Mouse (Mus musculus) cerebellum, adult 8-10 months (tissue): ENCODE data around the gene Otol1.

ENCODE experiments used
- DNase-seq: peaks from one replicate; pipeline ENCODE4 v3.0.0; 2022

The Otol1 gene

DNA sequence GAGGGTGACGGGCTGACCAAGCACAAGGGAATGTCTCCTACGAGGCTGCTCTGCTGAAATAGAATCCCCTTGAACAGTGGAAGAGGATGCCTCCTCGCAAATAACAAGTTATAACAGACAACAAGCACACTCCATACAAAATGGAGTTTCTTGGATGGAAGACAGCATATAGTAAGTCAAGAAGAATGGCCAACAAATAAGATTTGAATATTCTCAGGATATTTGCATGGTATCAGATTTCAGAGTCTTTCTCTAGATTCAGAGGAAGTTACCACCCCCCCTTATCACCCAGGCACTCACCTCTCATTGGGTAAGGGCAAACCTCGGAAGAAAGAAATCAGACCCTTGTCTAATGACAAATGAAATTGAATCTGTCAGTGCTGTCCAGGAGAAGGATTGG lies at the start of gene Otol1:
Otol1 (plus strand) TSS at position 301 of the 400 bp plus-strand sequence.
- DNase-seq = no peak

DNA sequence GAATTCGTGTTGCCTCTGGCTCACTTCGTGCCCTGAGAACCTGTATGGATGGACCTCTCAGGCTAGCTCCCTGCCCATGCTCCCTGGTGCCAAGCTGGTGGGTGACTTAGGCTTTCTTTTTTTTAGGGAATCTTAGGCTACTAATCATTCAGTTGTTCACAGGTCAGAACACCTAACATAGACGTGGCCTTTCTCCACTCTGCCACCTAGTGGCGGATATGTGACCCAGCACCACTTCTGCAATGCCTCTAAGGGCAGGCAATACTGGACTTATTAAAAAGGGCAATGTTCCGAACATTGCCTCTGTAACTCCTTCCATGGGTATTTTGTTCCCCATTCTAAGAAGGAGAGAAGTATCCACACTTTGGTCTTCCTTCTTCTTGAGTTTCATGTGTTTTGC lies 45.2 kb upstream of the Otol1 start:
- peak; percentile 3 for DNase-seq

DNA sequence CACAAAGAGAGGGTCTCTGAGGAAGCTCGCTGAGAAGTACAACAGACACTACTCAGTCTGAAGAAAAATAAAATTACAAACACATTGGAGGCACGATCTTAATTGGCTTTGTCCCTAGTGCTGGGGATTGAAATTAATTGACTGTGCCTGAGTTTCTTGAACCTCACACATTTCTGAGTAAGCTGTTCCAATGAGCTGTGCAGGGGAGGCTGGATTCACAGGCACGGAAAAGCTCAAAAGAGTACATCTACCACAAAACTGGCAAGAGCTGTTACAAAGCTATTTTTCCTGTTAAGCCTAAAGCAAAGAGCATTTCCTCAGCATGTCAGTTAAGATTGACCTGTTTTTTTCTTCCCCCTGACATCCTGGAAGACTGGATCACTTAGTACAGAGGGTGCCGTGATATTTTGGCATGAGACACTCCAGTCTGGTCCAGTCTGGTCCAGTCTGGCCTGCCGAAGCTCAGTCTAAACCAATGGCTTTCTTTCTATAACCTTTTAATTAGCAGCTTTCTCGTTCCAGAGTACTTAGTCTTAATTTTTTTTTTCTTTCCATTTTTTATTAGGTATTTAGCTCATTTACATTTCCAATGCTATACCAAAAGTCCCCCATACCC lies 35.8 kb upstream of the Otol1 start:
- DNase-seq = no peak

DNA sequence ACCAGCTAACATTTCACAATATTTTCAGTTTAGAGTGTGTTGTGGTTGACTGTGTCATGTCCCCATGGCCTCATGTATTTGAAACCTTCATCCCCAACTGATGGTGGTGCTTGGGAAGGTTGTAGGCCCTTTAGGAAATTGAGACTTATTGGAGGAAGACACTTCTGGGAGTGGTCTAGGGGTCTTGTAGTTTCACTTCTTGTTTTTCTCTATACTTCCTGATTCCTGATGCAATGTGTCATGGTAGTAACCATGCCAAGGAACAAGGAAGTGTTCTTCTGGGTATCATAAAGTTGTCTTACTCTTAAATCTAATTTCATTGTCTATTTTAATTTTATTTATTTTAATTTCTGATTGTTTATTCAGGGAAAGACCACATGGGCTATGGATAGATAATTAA lies 29.3 kb upstream of the Otol1 start:
- no peak for DNase-seq

DNA sequence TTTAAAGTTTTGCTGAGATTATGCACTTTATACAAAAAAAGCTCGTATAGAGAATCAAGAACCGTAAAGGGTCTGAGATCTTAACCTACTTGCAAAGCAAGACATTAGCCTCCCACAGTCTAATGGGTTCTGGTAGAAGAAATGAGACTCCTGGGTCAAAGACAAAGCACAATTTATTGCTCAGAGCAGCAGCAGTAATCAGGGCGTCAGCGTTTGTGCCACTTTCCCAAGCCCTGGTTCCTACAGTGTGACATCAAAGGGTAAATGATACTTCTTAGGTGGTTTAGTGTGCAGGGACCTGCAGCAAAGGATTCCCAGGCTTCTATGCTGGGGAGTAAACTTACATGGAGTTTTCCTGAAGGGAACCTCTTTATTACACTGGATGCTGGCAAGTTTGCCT lies 13.6 kb upstream of the Otol1 start:
- DNase-seq = no peak

DNA sequence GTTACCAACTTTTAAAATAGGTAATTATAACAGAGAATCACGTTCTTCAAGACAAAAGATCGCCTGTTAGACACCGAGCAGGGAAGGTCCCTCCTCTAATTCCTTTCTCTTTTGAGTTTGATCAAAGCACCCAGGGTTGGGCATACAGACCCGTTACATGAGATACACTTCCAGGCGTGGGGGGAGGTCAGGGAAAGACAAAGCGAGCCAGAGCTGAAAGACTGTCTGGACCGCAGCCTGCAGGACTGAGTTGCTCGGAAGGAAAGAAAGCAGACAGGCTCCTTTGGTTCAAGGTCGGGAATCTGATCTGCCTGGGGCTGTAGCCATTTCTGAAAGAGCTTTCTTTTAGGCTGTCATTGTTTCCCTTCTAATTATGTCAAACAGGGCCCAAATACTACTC lies 5.9 kb upstream of the Otol1 start:
- no peak for DNase-seq

DNA sequence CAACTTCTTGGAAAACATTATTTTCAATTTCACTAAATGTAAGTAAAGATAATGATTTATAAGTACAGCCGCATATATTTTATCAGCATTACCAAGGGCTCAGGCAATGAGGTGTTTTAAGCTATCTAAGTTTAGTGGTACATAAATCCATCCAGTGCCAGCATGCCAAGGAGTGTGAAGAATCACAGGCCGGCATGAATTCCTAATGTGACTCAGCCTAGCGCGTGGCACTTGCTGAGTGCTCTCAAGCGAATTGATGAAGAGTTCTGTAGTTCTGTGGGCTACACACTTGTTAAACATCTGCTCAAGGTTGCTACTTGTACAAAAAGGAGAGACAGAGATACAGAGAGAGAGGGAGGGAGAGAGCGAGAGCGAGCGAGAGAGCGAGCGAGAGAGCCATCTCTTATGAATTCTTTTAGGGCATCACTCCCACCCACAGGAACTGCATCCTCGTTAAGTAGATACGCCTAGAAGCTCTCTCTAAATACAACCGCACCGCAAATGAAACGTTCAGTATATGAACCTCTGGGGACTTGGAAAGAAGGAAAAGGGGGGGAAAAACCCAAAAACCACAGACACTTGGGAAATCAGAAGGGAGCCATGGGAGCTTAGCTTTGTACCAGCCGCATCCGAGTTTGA lies 4.2 kb upstream of the Otol1 start:
- no peak for DNase-seq

DNA sequence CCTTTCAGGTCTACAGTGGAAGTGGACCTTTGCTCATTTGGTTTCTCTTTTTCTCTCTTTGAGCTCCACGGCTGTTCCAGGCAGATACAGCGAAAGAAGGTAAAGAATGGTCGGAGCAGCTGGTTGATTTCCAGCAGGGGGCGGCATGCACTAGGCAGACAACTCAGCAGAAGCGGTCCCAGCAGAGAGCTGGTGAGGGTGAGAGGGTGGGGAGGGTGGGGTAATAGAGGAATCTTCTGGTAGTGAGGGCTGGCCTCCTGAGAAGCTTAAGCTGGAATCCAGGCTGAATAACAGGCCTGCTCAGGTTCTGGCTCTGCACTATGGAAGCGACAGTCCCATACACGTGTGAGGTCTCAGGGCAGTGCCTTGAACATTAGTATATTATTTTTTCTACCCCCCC lies 3.5 kb upstream of the Otol1 start:
- no peak for DNase-seq

DNA sequence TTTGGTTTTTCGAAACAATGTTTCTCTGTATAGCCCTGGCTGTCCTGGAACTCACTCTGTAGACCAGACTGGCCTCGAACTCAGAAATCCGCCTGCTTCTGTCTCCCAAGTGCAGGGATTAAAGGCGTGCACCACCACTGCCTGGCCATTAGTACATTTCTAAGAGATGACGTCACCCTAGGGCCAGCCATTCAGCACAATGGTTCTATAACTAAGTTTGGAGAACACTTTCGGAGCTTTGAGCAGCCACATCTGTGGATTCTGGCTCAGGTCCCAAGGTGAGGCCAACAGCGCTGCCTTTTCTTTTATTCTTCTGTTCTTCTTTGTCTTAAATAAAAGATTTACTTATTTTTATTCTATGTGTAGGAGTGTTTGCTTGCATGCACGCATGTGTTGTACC lies 3.0 kb upstream of the Otol1 start:
- no peak for DNase-seq

DNA sequence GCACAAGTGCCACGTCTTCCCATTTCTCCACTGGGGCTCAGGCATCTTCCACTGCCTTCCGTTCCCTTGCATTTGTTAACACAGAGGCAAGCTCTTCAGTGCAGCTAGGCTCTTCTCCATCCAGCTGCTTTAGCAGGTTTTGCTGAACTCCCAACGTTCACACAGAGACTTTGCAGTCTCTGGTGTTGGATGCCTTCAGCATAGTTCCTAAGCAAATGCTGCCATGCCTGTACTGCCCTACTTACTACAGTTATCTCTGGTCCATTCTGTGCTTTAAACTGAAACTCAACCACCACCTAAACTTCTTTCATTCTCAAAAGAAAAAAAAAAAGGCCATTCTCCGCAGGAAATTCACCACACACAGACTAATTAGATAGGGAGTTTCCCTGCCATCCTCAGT lies 5.2 kb downstream of the Otol1 start:
- DNase-seq = no peak

DNA sequence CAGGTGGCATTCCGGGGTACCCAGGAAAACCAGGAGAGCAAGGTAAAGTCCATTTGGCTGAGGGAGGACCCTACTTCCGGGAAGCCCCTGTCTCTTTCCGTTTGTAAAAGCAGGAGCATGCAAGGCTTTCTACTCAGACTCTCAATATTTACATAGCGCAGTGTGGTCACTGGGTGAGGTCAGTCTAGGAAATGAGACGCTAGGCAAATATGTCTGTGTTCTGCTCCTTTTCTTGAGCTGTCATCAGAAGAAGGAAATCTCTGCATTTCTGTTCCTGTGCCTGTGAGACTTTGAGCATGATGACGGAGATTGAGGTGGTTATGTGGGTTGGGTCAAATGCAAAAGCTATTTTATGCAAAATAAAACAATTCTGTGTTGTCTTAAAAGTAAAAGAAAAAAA lies 19.2 kb downstream of the Otol1 start:
- DNase-seq = no peak

DNA sequence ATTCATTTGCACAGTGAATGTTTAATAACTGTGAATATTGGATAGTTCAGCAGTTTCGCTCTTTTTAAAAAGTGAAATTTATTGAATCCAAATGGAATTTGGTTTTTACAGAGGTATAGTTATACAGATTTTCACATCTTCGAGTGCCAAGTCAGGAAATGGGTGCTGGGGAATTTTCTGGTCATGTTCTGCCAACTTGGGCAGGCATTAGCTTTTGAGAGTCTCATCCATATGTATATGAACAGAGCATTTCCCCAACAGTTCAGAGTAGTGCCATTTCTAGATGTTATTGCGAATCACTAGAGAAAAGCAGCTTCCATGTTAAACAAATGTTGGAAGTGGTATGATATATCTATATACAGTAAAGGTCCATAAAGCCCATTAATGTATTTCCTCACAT lies 21.8 kb downstream of the Otol1 start:
- no peak for DNase-seq

DNA sequence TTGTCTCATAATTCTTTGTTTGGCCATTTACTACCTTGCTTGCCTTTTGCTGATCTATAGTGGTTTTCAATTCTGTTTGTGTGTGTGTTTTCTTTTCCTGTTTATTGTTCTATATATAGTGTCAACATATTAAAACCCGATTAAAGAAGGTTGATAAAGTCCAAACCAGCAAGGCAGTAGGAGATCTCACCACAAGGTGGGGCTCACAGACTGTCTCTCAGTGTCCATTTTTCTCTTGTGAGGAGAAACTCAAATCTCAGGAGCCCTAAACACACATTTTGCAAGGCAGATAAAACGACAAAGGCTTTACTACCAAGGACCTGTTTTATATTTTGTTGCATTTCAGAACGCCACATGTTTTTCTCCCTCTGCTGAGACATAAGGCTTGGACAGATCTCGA lies 28.2 kb downstream of the Otol1 start:
- peak; percentile 13 for DNase-seq
